In genomic region chr9:63603849-63604248, GRCm38 (mm10) we compare ENCODE assay signal across 8 mouse cellular contexts. TPM values are rescaled to one million over a fixed set of nuclear protein-coding genes. Genes with fewer than 3 reads are reported as not detected.
A peak's percentile ranks its signal among the peaks of the same experiment; 100 is the strongest.
DNase-seq lines count a peak whose midpoint lies in the region; ATAC-seq and TF ChIP-seq lines count a peak whose summit lies in the region.

No protein-coding gene starts in this region.

- no peaks in the 10 kb centered on the region for H3K9me3 ChIP-seq in heart, embryonic 11.5 days (replicated peaks; ENCODE audit: control insufficient read depth, low read length)
- H3K9me3 ChIP-seq in hindbrain, embryonic 10.5 days, result no peaks in the 10 kb centered on the region
- H3K9me3 ChIP-seq in limb, embryonic 15.5 days, result no peaks in the 10 kb centered on the region

- H3K4me1 ChIP-seq in heart, embryonic 11.5 days (ENCODE audit: control insufficient read depth, insufficient read depth, low read length), result peaks cover 19% of the 10 kb centered on the region
- peaks cover 7% of the 10 kb centered on the region for H3K4me1 ChIP-seq in bone marrow, adult 2 months (ENCODE audit: control insufficient read depth, insufficient read depth, low read length)
- peaks cover 34% of the 10 kb centered on the region for H3K4me1 ChIP-seq in hindbrain, embryonic 10.5 days (replicated peaks)
- peaks cover 21% of the 10 kb centered on the region for H3K4me1 ChIP-seq in limb, embryonic 15.5 days

- H3K9ac ChIP-seq in heart, embryonic 11.5 days (ENCODE audit: low read depth, low read length), result peak overlapping the region; percentile 2; the same call in 1 of the 2 replicates
- H3K9ac ChIP-seq in limb, embryonic 15.5 days, result no peak overlapping the region

- H3K4me3 ChIP-seq in heart, embryonic 11.5 days (ENCODE audit: low read depth, low read length), result peak overlapping the region; percentile 96
- H3K4me3 ChIP-seq in bone marrow, adult 2 months (replicated peaks; ENCODE audit: control insufficient read depth, low read depth, low read length), result peak overlapping the region; percentile 57
- peak overlapping the region; percentile 95 for H3K4me3 ChIP-seq in hindbrain, embryonic 10.5 days
- peak overlapping the region; percentile 82; the same call in 1 of the 2 replicates for H3K4me3 ChIP-seq in limb, embryonic 15.5 days

- no peak overlapping the region for H3K27ac ChIP-seq in heart, embryonic 11.5 days (ENCODE audit: low read depth, low read length)
- peak overlapping the region; percentile 8; the same call in 1 of the 2 replicates for H3K27ac ChIP-seq in bone marrow, adult 2 months (ENCODE audit: control insufficient read depth, insufficient read depth, low read depth, low read length, poor library complexity)
- H3K27ac ChIP-seq in hindbrain, embryonic 10.5 days, result no peak overlapping the region
- H3K27ac ChIP-seq in limb, embryonic 15.5 days, result no peak overlapping the region

- TF ChIP-seq CTCF in bone marrow, adult 2 months (IDR thresholded peaks at IDR 0.05; ENCODE audit: control insufficient read depth, insufficient read depth, low read length), result no peak

- TF ChIP-seq POLR2A in bone marrow, adult 2 months (IDR thresholded peaks at IDR 0.05; ENCODE audit: borderline replicate concordance, control insufficient read depth, low read depth, low read length), result no peak

- no peaks in the 10 kb centered on the region for H3K27me3 ChIP-seq in heart, embryonic 11.5 days (ENCODE audit: control insufficient read depth, insufficient read depth, low read length)
- no peaks in the 10 kb centered on the region for H3K27me3 ChIP-seq in hindbrain, embryonic 10.5 days (ENCODE audit: insufficient read depth, poor library complexity, severe bottlenecking)
- no peaks in the 10 kb centered on the region for H3K27me3 ChIP-seq in limb, embryonic 15.5 days

- H3K4me2 ChIP-seq in heart, embryonic 11.5 days, result peak overlapping the region; percentile 76
- H3K4me2 ChIP-seq in limb, embryonic 15.5 days, result peak overlapping the region; percentile 70; the same call in 1 of the 2 replicates

- no peaks in the 10 kb centered on the region for H3K36me3 ChIP-seq in heart, embryonic 11.5 days (ENCODE audit: control insufficient read depth, insufficient read depth, low read length)
- no peaks in the 10 kb centered on the region for H3K36me3 ChIP-seq in hindbrain, embryonic 10.5 days
- no peaks in the 10 kb centered on the region for H3K36me3 ChIP-seq in limb, embryonic 15.5 days

- no peak for ATAC-seq in heart, embryonic 11.5 days (replicated peaks; ENCODE audit: insufficient number of reproducible peaks, low FRiP score, low TSS enrichment)
- no peak for ATAC-seq in limb, embryonic 15.5 days (ENCODE audit: insufficient number of reproducible peaks, low FRiP score, low TSS enrichment, low read depth)

- 46% methylated on average over 6 of the region's 6 CpGs for WGBS in heart, embryonic 11.5 days (ENCODE audit: insufficient replicate concordance)
- WGBS in bone marrow, adult 2 months, result 25% methylated on average over 6 of the region's 6 CpGs
- 65% methylated on average over 6 of the region's 6 CpGs for WGBS in hindbrain, embryonic 10.5 days
- 61% methylated on average over 6 of the region's 6 CpGs for WGBS in limb, embryonic 15.5 days

- DNase-seq in heart, postnatal 10 days, result no peak
- no peak for DNase-seq in hindbrain, embryonic 10.5 days (ENCODE audit: low spot score)
- DNase-seq in spleen, postnatal 4 days (ENCODE audit: low spot score in 2 of 2), result peak; percentile 36 to 66
- no peak for DNase-seq in layer of hippocampus, adult 9-11 months
- no peak for DNase-seq in layer of hippocampus, postnatal 14 days (ENCODE audit: low spot score in 2 of 2)

- intact Hi-C loops in heart, postnatal 10 days (cut with DNase I), result no loop called here

RNA-seq across cellular contexts. Expression of gene Aagab, which starts 1.4 kb away (rescaled TPM):
- polyA plus RNA-seq in heart, embryonic 11.5 days (2014; fragmentation: Nextera tagmentation; extraction: Ambion mirVana), result 20.9 and 25.9 TPM in 2 replicates
- total RNA-seq in heart, postnatal 10 days (2021), result 10 to 100 TPM; 20.6 to 24.8 TPM
- polyA plus RNA-seq in bone marrow, adult 2 months (2011; ENCODE audit: insufficient read depth, insufficient read length, low replicate concordance, missing spikeins), result 10.2 and 13.9 TPM in 2 replicates
- polyA plus RNA-seq in hindbrain, embryonic 10.5 days (2016; fragmentation: Nextera tagmentation; extraction: Ambion mirVana), result 46.0 and 50.4 TPM in 2 replicates
- polyA plus RNA-seq in limb, embryonic 15.5 days (2015; fragmentation: Nextera tagmentation; extraction: Ambion mirVana), result 25.7 and 30.5 TPM in 2 replicates
- 10 to 100 TPM; 47.8 to 58.7 TPM for total RNA-seq in layer of hippocampus, postnatal 14 days (2021)

RNA-seq across cellular contexts. Expression of gene Iqch, which starts 1.6 kb away (rescaled TPM):
- 0.11 TPM in 1 of 2 replicates, not detected in the other for polyA plus RNA-seq in heart, embryonic 11.5 days (2014; fragmentation: Nextera tagmentation; extraction: Ambion mirVana)
- total RNA-seq in heart, postnatal 10 days (2021), result not detected
- polyA plus RNA-seq in bone marrow, adult 2 months (2011; ENCODE audit: insufficient read depth, insufficient read length, low replicate concordance, missing spikeins), result not detected in 2 replicates
- polyA plus RNA-seq in hindbrain, embryonic 10.5 days (2016; fragmentation: Nextera tagmentation; extraction: Ambion mirVana), result 0.07 and 0.13 TPM in 2 replicates
- 0.06 and 0.13 TPM in 2 replicates for polyA plus RNA-seq in limb, embryonic 15.5 days (2015; fragmentation: Nextera tagmentation; extraction: Ambion mirVana)
- under 1 TPM; 0.14 to 0.16 TPM for total RNA-seq in layer of hippocampus, postnatal 14 days (2021)

Comparison
In these comparisons a context has a peak if more than half of its experiments do, and no peak if none do; other contexts are left out.
1. DNase-seq: peak in spleen, postnatal 4 days (2 of 2); none in heart, postnatal 10 days (0 of 2), hindbrain, embryonic 10.5 days (single experiment), layer of hippocampus, adult 9-11 months (single experiment) and layer of hippocampus, postnatal 14 days (0 of 2).
2. Peak in every context shown above with its lines, with median percentiles within 50 percentile points of each other: H3K4me3 ChIP-seq.